Mouse (Mus musculus): ENCODE data around the gene Casq1. TPM values are rescaled to one million over a fixed set of nuclear protein-coding genes. Genes with fewer than 3 reads are reported as not detected.

Casq1 gene
- polyA plus RNA-seq (2014; fragmentation: Illumina TruSeq; extraction: RNeasy Lipid Tissue Mini Kit (QIAGEN cat#74804); ENCODE audit: low read depth, low replicate concordance): not detected

GRCm38 (mm10) chr1:172219451-172220406 is at the start of gene Casq1:
Casq1 (minus strand) TSS chr1:172219868.

GRCm38 (mm10) chr1:172261477-172262078 is 41.9 kb upstream of the Casq1 start, which contains the start of gene Igsf8:
Igsf8 (plus strand) TSS chr1:172261641.

GRCm38 (mm10) chr1:172258314-172258713 is 38.6 kb upstream of the Casq1 start, which contains the start of gene Atp1a4:
Atp1a4 (minus strand) TSS chr1:172258414.

GRCm38 (mm10) chr1:172206141-172206917 is 13.3 kb downstream of the Casq1 start, which contains the start of gene Pea15a:
Pea15a (minus strand) TSS chr1:172206804.

Other genes with a start within 250 kb of the Casq1 start
- gene Vangl2, start 191.4 kb downstream of the Casq1 start, polyA plus RNA-seq (2014; fragmentation: Illumina TruSeq; extraction: RNeasy Lipid Tissue Mini Kit (QIAGEN cat#74804); ENCODE audit: low read depth, low replicate concordance): 0.93 TPM
- gene Nhlh1, start 162.3 kb downstream of the Casq1 start, polyA plus RNA-seq (2014; fragmentation: Illumina TruSeq; extraction: RNeasy Lipid Tissue Mini Kit (QIAGEN cat#74804); ENCODE audit: low read depth, low replicate concordance): not detected
- gene Copa, start 137.3 kb downstream of the Casq1 start, polyA plus RNA-seq (2014; fragmentation: Illumina TruSeq; extraction: RNeasy Lipid Tissue Mini Kit (QIAGEN cat#74804); ENCODE audit: low read depth, low replicate concordance): 171 TPM
- gene Ncstn, start 137.1 kb downstream of the Casq1 start, polyA plus RNA-seq (2014; fragmentation: Illumina TruSeq; extraction: RNeasy Lipid Tissue Mini Kit (QIAGEN cat#74804); ENCODE audit: low read depth, low replicate concordance): 14.1 TPM
- 62.7 TPM for gene Pex19, start 93.1 kb downstream of the Casq1 start, polyA plus RNA-seq (2014; fragmentation: Illumina TruSeq; extraction: RNeasy Lipid Tissue Mini Kit (QIAGEN cat#74804); ENCODE audit: low read depth, low replicate concordance)
- 107 TPM for gene Dcaf8, start 71.8 kb downstream of the Casq1 start, polyA plus RNA-seq (2014; fragmentation: Illumina TruSeq; extraction: RNeasy Lipid Tissue Mini Kit (QIAGEN cat#74804); ENCODE audit: low read depth, low replicate concordance)
- gene Pea15a, start 13.1 kb downstream of the Casq1 start, polyA plus RNA-seq (2014; fragmentation: Illumina TruSeq; extraction: RNeasy Lipid Tissue Mini Kit (QIAGEN cat#74804); ENCODE audit: low read depth, low replicate concordance): 47.7 TPM
- gene Atp1a4, start 38.5 kb upstream of the Casq1 start, polyA plus RNA-seq (2014; fragmentation: Illumina TruSeq; extraction: RNeasy Lipid Tissue Mini Kit (QIAGEN cat#74804); ENCODE audit: low read depth, low replicate concordance): not detected
- not detected for gene Igsf8, start 41.8 kb upstream of the Casq1 start, polyA plus RNA-seq (2014; fragmentation: Illumina TruSeq; extraction: RNeasy Lipid Tissue Mini Kit (QIAGEN cat#74804); ENCODE audit: low read depth, low replicate concordance)
- gene Atp1a2, start 78.2 kb upstream of the Casq1 start, polyA plus RNA-seq (2014; fragmentation: Illumina TruSeq; extraction: RNeasy Lipid Tissue Mini Kit (QIAGEN cat#74804); ENCODE audit: low read depth, low replicate concordance): 1.3 TPM
- not detected for gene Kcnj9, start 109.5 kb upstream of the Casq1 start, polyA plus RNA-seq (2014; fragmentation: Illumina TruSeq; extraction: RNeasy Lipid Tissue Mini Kit (QIAGEN cat#74804); ENCODE audit: low read depth, low replicate concordance)
- gene Kcnj10, start 121.3 kb upstream of the Casq1 start, polyA plus RNA-seq (2014; fragmentation: Illumina TruSeq; extraction: RNeasy Lipid Tissue Mini Kit (QIAGEN cat#74804); ENCODE audit: low read depth, low replicate concordance): 64.0 TPM
- 13.3 TPM for gene Pigm, start 156.7 kb upstream of the Casq1 start, polyA plus RNA-seq (2014; fragmentation: Illumina TruSeq; extraction: RNeasy Lipid Tissue Mini Kit (QIAGEN cat#74804); ENCODE audit: low read depth, low replicate concordance)